Mouse (Mus musculus) liver, embryonic 14.5 days (tissue): Measurements from ENCODE around the gene Primpol.

Experiments
- CTCF ChIP-seq: IDR thresholded peaks from 2 replicates; pipeline ENCODE4 v1.5.1; 2016; ENCODE audit warnings: antibody characterized with exemption, low read depth, control low read depth
- EP300 ChIP-seq: IDR thresholded peaks from 2 replicates; pipeline ENCODE4 v1.6.1; 2016; ENCODE audit warnings: antibody characterized with exemption, low read depth

DNA sequence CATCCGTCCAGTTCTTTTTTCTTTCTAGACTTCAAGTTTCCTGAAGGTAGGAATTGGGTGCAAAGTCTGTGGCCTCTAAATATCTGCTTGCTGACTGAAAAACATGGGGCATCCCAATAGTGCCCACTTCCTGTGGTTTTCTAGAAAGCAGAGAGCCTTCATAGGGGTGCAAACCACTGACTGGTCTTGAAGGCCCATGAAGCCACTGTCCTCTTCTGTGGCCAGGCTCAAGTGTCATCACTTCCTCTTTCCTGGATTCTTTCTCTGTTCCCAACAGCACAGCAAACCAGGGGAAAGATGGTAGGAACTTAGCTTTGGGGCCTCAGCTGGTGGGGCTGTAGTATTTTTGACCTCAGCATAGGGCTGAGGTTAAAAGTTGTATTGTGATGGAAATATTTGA, 11.6 kb upstream of the Primpol start:
- TF ChIP-seq EP300 (no peak), CTCF (no peak)
